Comparison of ENCODE assay signal across 8 mouse cellular contexts in genomic region chr5:142932084-142932685, GRCm38 (mm10). TPM values are rescaled to one million over a fixed set of nuclear protein-coding genes. Genes with fewer than 3 reads are reported as not detected.
DNase-seq lines count a peak whose midpoint lies in the region; ATAC-seq and TF ChIP-seq lines count a peak whose summit lies in the region.

No protein-coding gene starts in this region.

- 32% methylated on average over 9 of the region's 9 CpGs for WGBS in embryonic facial prominence, embryonic 10.5 days
- WGBS in kidney, adult 2 months = 19% methylated on average over 9 of the region's 9 CpGs
- 20% methylated on average over 9 of the region's 9 CpGs for WGBS in limb, embryonic 14.5 days

- no peak for TF ChIP-seq POLR2A in kidney, adult 2 months (IDR thresholded peaks at IDR 0.05; ENCODE audit: low read depth, low read length)
- TF ChIP-seq POLR2A in limb, embryonic 14.5 days (IDR thresholded peaks at IDR 0.05; ENCODE audit: borderline replicate concordance, extremely low read depth, insufficient read depth, insufficient read length) = no peak

- 0 out of 2 replicates have a peak, but pooled peaks have one; percentile 8 for ATAC-seq in limb, embryonic 14.5 days (ENCODE audit: low FRiP score, low read depth)
- peak; percentile 74 for ATAC-seq in monocyte, adult 5-6 weeks (replicated peaks; ENCODE audit: insufficient number of reproducible peaks, low FRiP score, low TSS enrichment, poor library complexity, severe bottlenecking)

- no peak overlapping the region for H3K9ac ChIP-seq in limb, embryonic 14.5 days (ENCODE audit: low read depth, low read length, severe bottlenecking)

- H3K4me1 ChIP-seq in embryonic facial prominence, embryonic 10.5 days = peaks cover 36% of the 10 kb centered on the region
- 0 out of 2 replicates have a peak, but pooled peaks cover 4% of the 10 kb centered on the region for H3K4me1 ChIP-seq in kidney, adult 2 months (ENCODE audit: control insufficient read depth, insufficient read depth, low read length)
- peaks cover 9% of the 10 kb centered on the region for H3K4me1 ChIP-seq in limb, embryonic 14.5 days (ENCODE audit: control insufficient read depth, insufficient read depth, low read length)

- peak; percentile 88 for TF ChIP-seq CTCF in kidney, adult 2 months (conservative IDR thresholded peaks at IDR 0.05; ENCODE audit: insufficient read depth, insufficient read length, low read depth, low read length)

- H3K4me2 ChIP-seq in limb, embryonic 14.5 days (replicated peaks; ENCODE audit: low read depth, low read length, severe bottlenecking) = no peak overlapping the region

- 0 out of 2 replicates have a peak overlapping the region, but pooled peaks have one; percentile 11 for H3K4me3 ChIP-seq in embryonic facial prominence, embryonic 10.5 days
- H3K4me3 ChIP-seq in kidney, adult 2 months (ENCODE audit: insufficient read depth, low read depth, low read length) = no peak overlapping the region
- no peak overlapping the region for H3K4me3 ChIP-seq in limb, embryonic 14.5 days (replicated peaks; ENCODE audit: low read length)

- H3K27me3 ChIP-seq in embryonic facial prominence, embryonic 10.5 days (replicated peaks; ENCODE audit: low read depth, poor library complexity, severe bottlenecking) = no peaks in the 10 kb centered on the region; the same call in 1 of the 2 replicates
- no peaks in the 10 kb centered on the region for H3K27me3 ChIP-seq in kidney, adult 2 months (replicated peaks; ENCODE audit: control insufficient read depth, insufficient read depth, low read length)
- no peaks in the 10 kb centered on the region for H3K27me3 ChIP-seq in limb, embryonic 14.5 days (ENCODE audit: control insufficient read depth, insufficient read depth, low read length)

- no peaks in the 10 kb centered on the region for H3K36me3 ChIP-seq in embryonic facial prominence, embryonic 10.5 days (replicated peaks)
- H3K36me3 ChIP-seq in kidney, adult 2 months (ENCODE audit: control insufficient read depth, insufficient read depth, low read length) = no peaks in the 10 kb centered on the region
- no peaks in the 10 kb centered on the region for H3K36me3 ChIP-seq in limb, embryonic 14.5 days (ENCODE audit: control insufficient read depth, insufficient read depth, low read length)

- H3K9me3 ChIP-seq in embryonic facial prominence, embryonic 10.5 days = no peaks in the 10 kb centered on the region
- no peaks in the 10 kb centered on the region for H3K9me3 ChIP-seq in limb, embryonic 14.5 days (ENCODE audit: control insufficient read depth, low read length)

- DNase-seq in CD4-positive, CD25-positive, alpha-beta regulatory T cell, adult 2 months (ENCODE audit: low read depth, low spot score) = peak; percentile 85
- peak; percentile 87 for DNase-seq in adrenal gland, postnatal 10 days
- DNase-seq in embryonic facial prominence, embryonic 10.5 days (ENCODE audit: low spot score) = peak; percentile 70
- peak; percentile 98 for DNase-seq in heart, adult 11 months
- DNase-seq in kidney, adult 2 months = peak; percentile 94
- DNase-seq in limb, embryonic 14.5 days (ENCODE audit: low spot score) = peak; percentile 87
- peak; percentile 66 for DNase-seq in testis, postnatal 14 days (ENCODE audit: low spot score)

- H3K27ac ChIP-seq in embryonic facial prominence, embryonic 10.5 days (replicated peaks) = 0 out of 2 replicates have a peak overlapping the region, but pooled peaks have one; percentile 55
- no peak overlapping the region for H3K27ac ChIP-seq in kidney, adult 2 months (ENCODE audit: insufficient read depth, low read depth, low read length)
- H3K27ac ChIP-seq in limb, embryonic 14.5 days (replicated peaks; ENCODE audit: low read depth, low read length) = no peak overlapping the region

RNA-seq across cellular contexts. Expression of gene Actb, which starts 25.6 kb away (rescaled TPM):
- total RNA-seq in adrenal gland, postnatal 10 days (2021) = 1,000 to 10,000 TPM; 2,913 to 2,936 TPM
- polyA plus RNA-seq in embryonic facial prominence, embryonic 10.5 days (2016; fragmentation: Nextera tagmentation; extraction: Ambion mirVana) = 15,960 and 16,856 TPM in 2 replicates
- 2,111 and 2,511 TPM in 2 replicates for polyA plus RNA-seq in kidney, adult 2 months (2012; rRNA removed)
- 2,733 and 3,354 TPM in 2 replicates for polyA plus RNA-seq in limb, embryonic 14.5 days (2012; rRNA removed)
- 14,101 and 14,367 TPM in 2 replicates for polyA plus RNA-seq in limb, embryonic 14.5 days (2014; fragmentation: Nextera tagmentation; extraction: Ambion mirVana)
- total RNA-seq in monocyte, adult 5-6 weeks (2017) = 6,587 to 7,071 TPM (median 6,776 TPM) in 3 replicates

RNA-seq across cellular contexts. Expression of gene Fscn1, which starts 28.0 kb away (rescaled TPM):
- 100 to 1,000 TPM in 1 of 2 experiments, 10 to 100 TPM in 1; 85.6 to 125 TPM for total RNA-seq in adrenal gland, postnatal 10 days (2021)
- polyA plus RNA-seq in embryonic facial prominence, embryonic 10.5 days (2016; fragmentation: Nextera tagmentation; extraction: Ambion mirVana) = 759 and 790 TPM in 2 replicates
- polyA plus RNA-seq in kidney, adult 2 months (2012; rRNA removed) = 23.1 and 28.5 TPM in 2 replicates
- 395 and 512 TPM in 2 replicates for polyA plus RNA-seq in limb, embryonic 14.5 days (2012; rRNA removed)
- 356 and 368 TPM in 2 replicates for polyA plus RNA-seq in limb, embryonic 14.5 days (2014; fragmentation: Nextera tagmentation; extraction: Ambion mirVana)
- total RNA-seq in monocyte, adult 5-6 weeks (2017) = 1.2 TPM in 1 of 3 replicates, not detected in the others

RNA-seq across cellular contexts. Expression of gene Fbxl18, which starts 37.0 kb away (rescaled TPM):
- 10 to 100 TPM in 1 of 2 experiments, 1 to 10 TPM in 1; 9.4 to 12.7 TPM for total RNA-seq in adrenal gland, postnatal 10 days (2021)
- polyA plus RNA-seq in embryonic facial prominence, embryonic 10.5 days (2016; fragmentation: Nextera tagmentation; extraction: Ambion mirVana) = 25.6 and 25.9 TPM in 2 replicates
- polyA plus RNA-seq in kidney, adult 2 months (2012; rRNA removed) = 11.5 and 17.2 TPM in 2 replicates
- polyA plus RNA-seq in limb, embryonic 14.5 days (2012; rRNA removed) = 12.5 and 21.1 TPM in 2 replicates
- 9.4 and 10.2 TPM in 2 replicates for polyA plus RNA-seq in limb, embryonic 14.5 days (2014; fragmentation: Nextera tagmentation; extraction: Ambion mirVana)
- 1.6 to 3.6 TPM (median 2.3 TPM) in 3 replicates for total RNA-seq in monocyte, adult 5-6 weeks (2017)

Comparison
In these comparisons a context has a peak if more than half of its experiments do, and no peak if none do; other contexts are left out.
1. RNA of gene Fscn1, which starts 28.0 kb away (polyA plus RNA-seq): 759 to 790 TPM in embryonic facial prominence, embryonic 10.5 days and 356 to 512 TPM in limb, embryonic 14.5 days; 23.1 to 28.5 TPM in kidney, adult 2 months; every median in the first group is over 10 times any median in the second.
2. Peak in every context shown above with its lines, with median percentiles within 50 percentile points of each other: DNase-seq.